Mouse (Mus musculus) thymus, postnatal 10 days (tissue): ENCODE data around the gene Dnah14.

Experiments used
- DNase-seq, 2 experiments: peaks; one replicate each; pipeline ENCODE4 v3.0.0; 2021; ENCODE audit warnings: low spot score in 2 of 2

Gene Dnah14

DNA sequence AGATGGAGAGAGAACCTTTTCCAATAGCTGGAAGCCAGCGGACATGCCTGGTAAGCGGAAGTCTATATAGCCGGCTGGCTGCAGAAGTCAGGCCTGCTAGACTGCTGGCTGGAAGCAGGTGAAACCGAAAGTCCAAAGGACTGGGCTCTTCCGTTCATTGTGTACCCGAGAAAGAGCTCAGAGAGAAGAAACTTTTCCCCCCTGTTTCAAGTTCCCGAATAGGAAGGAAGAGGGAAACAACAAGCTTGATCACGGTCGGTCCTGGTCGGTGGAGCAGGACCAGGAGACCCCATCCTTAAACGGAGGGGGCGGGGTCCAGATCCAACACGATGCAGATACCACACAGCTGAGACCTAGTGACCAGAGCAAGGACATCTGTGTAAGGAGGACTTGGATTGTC is 276.1 kb downstream of the Dnah14 start:
- DNase-seq = peak in 1 of 2 experiments; percentile 42

GRCm38 (mm10) chr1:181853081-181853736 is 276.9 kb downstream of the Dnah14 start:
- DNase-seq = peak; percentile 92 to 97

DNA sequence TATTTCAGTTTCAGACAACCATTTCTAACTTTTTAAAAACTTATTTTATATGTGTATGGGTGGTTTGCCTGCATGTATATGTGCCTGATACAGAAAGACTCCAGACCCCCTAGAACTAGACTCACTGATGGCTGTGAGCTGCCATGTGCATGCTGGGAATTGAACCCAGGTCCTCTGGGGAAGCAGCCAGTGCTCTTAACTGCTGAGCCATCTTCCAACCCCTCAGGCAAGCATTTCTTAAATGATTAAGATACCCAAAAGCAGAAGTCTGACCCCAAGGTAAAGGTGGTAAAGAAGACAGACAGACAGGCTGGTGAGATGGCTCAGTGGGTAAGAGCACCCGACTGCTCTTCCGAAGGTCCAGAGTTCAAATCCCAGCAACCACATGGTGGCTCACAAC is 278.5 kb downstream of the Dnah14 start:
- DNase-seq = no peak

- no peak for DNase-seq
Observed at GRCm38 (mm10) chr1:181856329-181856728, 280.0 kb downstream of the Dnah14 start.

- DNase-seq = peak; percentile 86 to 90
Observed at GRCm38 (mm10) chr1:181860659-181861058, 284.3 kb downstream of the Dnah14 start.

DNA sequence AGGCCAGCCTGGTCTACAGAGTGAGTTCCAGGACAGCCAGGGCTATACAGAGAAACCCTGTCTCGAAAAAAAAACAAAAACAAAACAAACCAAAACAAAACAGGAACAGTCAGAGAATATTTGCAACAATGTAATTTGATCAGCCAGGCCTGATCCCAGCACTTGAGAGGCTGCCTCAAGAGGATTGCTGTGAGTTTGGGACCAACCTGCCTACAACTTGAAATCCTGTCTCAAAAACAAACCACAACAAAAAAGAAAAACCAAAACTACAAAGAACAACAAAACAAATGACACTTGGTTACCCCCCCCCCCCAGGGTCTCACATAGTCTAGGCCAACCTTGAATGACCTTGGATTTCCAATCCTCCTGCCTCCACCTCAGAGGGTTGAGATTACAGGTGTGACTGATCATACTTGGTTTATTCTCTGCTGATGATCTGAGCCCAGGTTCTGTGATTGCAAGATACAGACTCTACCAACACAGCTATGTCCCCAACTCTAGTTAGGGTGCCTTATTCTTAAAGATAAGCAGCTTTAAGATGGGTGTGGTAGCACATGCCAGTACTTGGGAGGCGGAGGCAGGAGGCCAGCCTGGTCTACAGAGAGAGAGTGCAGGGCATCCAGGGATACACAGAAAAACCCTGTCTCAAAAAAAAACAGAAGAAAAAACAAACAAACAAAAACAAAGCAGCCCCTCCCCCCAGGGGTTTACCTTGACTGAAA is 285.0 kb downstream of the Dnah14 start:
- no peak for DNase-seq

GRCm38 (mm10) chr1:181862676-181863374 is 286.5 kb downstream of the Dnah14 start:
- DNase-seq = no peak

GRCm38 (mm10) chr1:181863431-181863830 is 287.1 kb downstream of the Dnah14 start:
- peak in 1 of 2 experiments; percentile 48 for DNase-seq
